Mouse (Mus musculus): ENCODE data around the gene Gpr33. TPM values are rescaled to one million over a fixed set of nuclear protein-coding genes. Genes with fewer than 3 reads are reported as not detected.

Gpr33 gene
- polyA plus RNA-seq, 1 experiment from 2014 or later: not detected

- 92% methylated on average over 9 of the region's 9 CpGs for WGBS
- no peak overlapping the region for H3K27ac ChIP-seq (ENCODE audit: low read depth, low read length)
- ATAC-seq (ENCODE audit: insufficient read depth, low FRiP score, low TSS enrichment): no peak
Observed at GRCm38 (mm10) chr12:51998366-51998932, 29.4 kb downstream of the Gpr33 start.

GRCm38 (mm10) chr12:51995738-51996536, 31.9 kb downstream of the Gpr33 start:
- Histone ChIP-seq H3K9me3 (ENCODE audit: control insufficient read depth, low read length) (no peaks in the 10 kb centered on the region), H3K27ac (ENCODE audit: low read depth, low read length) (no peak overlapping the region), H3K36me3 (ENCODE audit: control insufficient read depth, insufficient read depth, low read length) (peaks cover 2% of the 10 kb centered on the region), H3K9ac (ENCODE audit: low read length) (no peak overlapping the region), H3K4me1 (ENCODE audit: control insufficient read depth, insufficient read depth, low read length) (no peaks in the 10 kb centered on the region), H3K4me3 (ENCODE audit: low read depth, low read length) (no peak overlapping the region), H3K4me2 (ENCODE audit: low read depth) (no peak overlapping the region), H3K27me3 (ENCODE audit: control insufficient read depth, insufficient read depth, low read length) (no peaks in the 10 kb centered on the region)
- WGBS: 87% methylated on average over 1 of the region's 1 CpGs
- no peak for DNase-seq (ENCODE audit: low spot score)
- ATAC-seq (ENCODE audit: insufficient read depth, low FRiP score, low TSS enrichment): no peak

More at GRCm38 (mm10) chr12:51998366-51998932, 29.4 kb downstream of the Gpr33 start:
- H3K9me3 ChIP-seq (ENCODE audit: control insufficient read depth, low read length): no peaks in the 10 kb centered on the region
- H3K4me2 ChIP-seq (ENCODE audit: low read depth): no peak overlapping the region
- no peak for DNase-seq (ENCODE audit: low spot score)
- no peak overlapping the region for H3K9ac ChIP-seq (ENCODE audit: low read length)
- H3K27me3 ChIP-seq (ENCODE audit: control insufficient read depth, insufficient read depth, low read length): no peaks in the 10 kb centered on the region
- H3K36me3 ChIP-seq (ENCODE audit: control insufficient read depth, insufficient read depth, low read length): peaks cover 2% of the 10 kb centered on the region
- H3K4me3 ChIP-seq (ENCODE audit: low read depth, low read length): no peak overlapping the region
- H3K4me1 ChIP-seq (ENCODE audit: control insufficient read depth, insufficient read depth, low read length): no peaks in the 10 kb centered on the region

- no peak for DNase-seq (ENCODE audit: low spot score)
- 95% methylated on average over 2 of the region's 2 CpGs for WGBS
Observed at GRCm38 (mm10) chr12:51990629-51991028, 37.2 kb downstream of the Gpr33 start.

GRCm38 (mm10) chr12:51988536-51988935, 39.3 kb downstream of the Gpr33 start:
- Histone ChIP-seq H3K27ac (ENCODE audit: low read depth, low read length) (no peak overlapping the region), H3K9me3 (ENCODE audit: control insufficient read depth, low read length) (no peaks in the 10 kb centered on the region), H3K27me3 (ENCODE audit: control insufficient read depth, insufficient read depth, low read length) (no peaks in the 10 kb centered on the region), H3K4me3 (ENCODE audit: low read depth, low read length) (no peak overlapping the region), H3K4me2 (ENCODE audit: low read depth) (no peak overlapping the region), H3K4me1 (ENCODE audit: control insufficient read depth, insufficient read depth, low read length) (no peaks in the 10 kb centered on the region), H3K36me3 (ENCODE audit: control insufficient read depth, insufficient read depth, low read length) (no peaks in the 10 kb centered on the region), H3K9ac (ENCODE audit: low read length) (no peak overlapping the region)
- DNase-seq (ENCODE audit: low spot score): no peak
- WGBS: 89% methylated on average over 5 of the region's 5 CpGs
- no peak for ATAC-seq (ENCODE audit: insufficient read depth, low FRiP score, low TSS enrichment)

More at GRCm38 (mm10) chr12:51990629-51991028, 37.2 kb downstream of the Gpr33 start:
- H3K9ac ChIP-seq (ENCODE audit: low read length): no peak overlapping the region
- no peak overlapping the region for H3K4me2 ChIP-seq (ENCODE audit: low read depth)
- peaks cover 2% of the 10 kb centered on the region for H3K36me3 ChIP-seq (ENCODE audit: control insufficient read depth, insufficient read depth, low read length)
- no peaks in the 10 kb centered on the region for H3K9me3 ChIP-seq (ENCODE audit: control insufficient read depth, low read length)
- ATAC-seq (ENCODE audit: insufficient read depth, low FRiP score, low TSS enrichment): no peak
- no peak overlapping the region for H3K27ac ChIP-seq (ENCODE audit: low read depth, low read length)
- no peak overlapping the region for H3K4me3 ChIP-seq (ENCODE audit: low read depth, low read length)
- H3K27me3 ChIP-seq (ENCODE audit: control insufficient read depth, insufficient read depth, low read length): no peaks in the 10 kb centered on the region
- no peaks in the 10 kb centered on the region for H3K4me1 ChIP-seq (ENCODE audit: control insufficient read depth, insufficient read depth, low read length)

- H3K4me1 ChIP-seq (ENCODE audit: control insufficient read depth, insufficient read depth, low read length): no peaks in the 10 kb centered on the region
- H3K4me2 ChIP-seq (ENCODE audit: low read depth): no peak overlapping the region
- 73% methylated on average over 4 of the region's 4 CpGs for WGBS
- no peaks in the 10 kb centered on the region for H3K27me3 ChIP-seq (ENCODE audit: control insufficient read depth, insufficient read depth, low read length)
- H3K4me3 ChIP-seq (ENCODE audit: low read depth, low read length): no peak overlapping the region
- ATAC-seq (ENCODE audit: insufficient read depth, low FRiP score, low TSS enrichment) (no peak), DNase-seq (ENCODE audit: low spot score) (no peak)
- H3K27ac ChIP-seq (ENCODE audit: low read depth, low read length): no peak overlapping the region
- no peak overlapping the region for H3K9ac ChIP-seq (ENCODE audit: low read length)
- no peaks in the 10 kb centered on the region for H3K9me3 ChIP-seq (ENCODE audit: control insufficient read depth, low read length)
- no peaks in the 10 kb centered on the region for H3K36me3 ChIP-seq (ENCODE audit: control insufficient read depth, insufficient read depth, low read length)
Observed at GRCm38 (mm10) chr12:51985826-51986225, 42.0 kb downstream of the Gpr33 start.

- no peak for DNase-seq (ENCODE audit: low spot score)
Observed at GRCm38 (mm10) chr12:51985163-51985748, 42.6 kb downstream of the Gpr33 start.

GRCm38 (mm10) chr12:51983625-51984024, 44.2 kb downstream of the Gpr33 start:
- 93% methylated on average over 1 of the region's 1 CpGs for WGBS
- Histone ChIP-seq H3K4me2 (ENCODE audit: low read depth) (no peak overlapping the region), H3K4me1 (ENCODE audit: control insufficient read depth, insufficient read depth, low read length) (no peaks in the 10 kb centered on the region), H3K4me3 (ENCODE audit: low read depth, low read length) (no peak overlapping the region), H3K27ac (ENCODE audit: low read depth, low read length) (no peak overlapping the region), H3K9me3 (ENCODE audit: control insufficient read depth, low read length) (no peaks in the 10 kb centered on the region), H3K36me3 (ENCODE audit: control insufficient read depth, insufficient read depth, low read length) (no peaks in the 10 kb centered on the region), H3K27me3 (ENCODE audit: control insufficient read depth, insufficient read depth, low read length) (no peaks in the 10 kb centered on the region), H3K9ac (ENCODE audit: low read length) (no peak overlapping the region)
- no peak for DNase-seq (ENCODE audit: low spot score)
- no peak for ATAC-seq (ENCODE audit: insufficient read depth, low FRiP score, low TSS enrichment)

More at GRCm38 (mm10) chr12:51985163-51985748, 42.6 kb downstream of the Gpr33 start:
- Histone ChIP-seq H3K9ac (ENCODE audit: low read length) (no peak overlapping the region), H3K9me3 (ENCODE audit: control insufficient read depth, low read length) (no peaks in the 10 kb centered on the region), H3K4me1 (ENCODE audit: control insufficient read depth, insufficient read depth, low read length) (no peaks in the 10 kb centered on the region), H3K27me3 (ENCODE audit: control insufficient read depth, insufficient read depth, low read length) (no peaks in the 10 kb centered on the region), H3K4me2 (ENCODE audit: low read depth) (no peak overlapping the region), H3K27ac (ENCODE audit: low read depth, low read length) (no peak overlapping the region), H3K4me3 (ENCODE audit: low read depth, low read length) (no peak overlapping the region), H3K36me3 (ENCODE audit: control insufficient read depth, insufficient read depth, low read length) (no peaks in the 10 kb centered on the region)
- no peak for ATAC-seq (ENCODE audit: insufficient read depth, low FRiP score, low TSS enrichment)
- WGBS: 91% methylated on average over 3 of the region's 3 CpGs

- Histone ChIP-seq H3K36me3 (ENCODE audit: control insufficient read depth, insufficient read depth, low read length) (no peaks in the 10 kb centered on the region), H3K27ac (ENCODE audit: low read depth, low read length) (no peak overlapping the region), H3K4me2 (ENCODE audit: low read depth) (no peak overlapping the region), H3K9me3 (ENCODE audit: control insufficient read depth, low read length) (no peaks in the 10 kb centered on the region), H3K27me3 (ENCODE audit: control insufficient read depth, insufficient read depth, low read length) (no peaks in the 10 kb centered on the region), H3K9ac (ENCODE audit: low read length) (no peak overlapping the region), H3K4me1 (ENCODE audit: control insufficient read depth, insufficient read depth, low read length) (no peaks in the 10 kb centered on the region), H3K4me3 (ENCODE audit: low read depth, low read length) (no peak overlapping the region)
- WGBS: 80% methylated on average over 9 of the region's 9 CpGs
- DNase-seq (ENCODE audit: low spot score) (no peak), ATAC-seq (ENCODE audit: insufficient read depth, low FRiP score, low TSS enrichment) (no peak)
Observed at GRCm38 (mm10) chr12:51976531-51976930, 51.3 kb downstream of the Gpr33 start.
